Mouse (Mus musculus) spleen, postnatal 14 days (tissue): ENCODE data around the gene Vipr2.

Experiments used
- DNase-seq, 2 experiments: peaks; one replicate each; pipeline ENCODE4 v3.0.0; 2021 to 2022; ENCODE audit warnings: low spot score in 2 of 2

The Vipr2 gene

GRCm38 (mm10) chr12:116077074-116077854 lies at the start of gene Vipr2:
Gene Vipr2 (plus strand): TSS chr12:116077726.
- DNase-seq, result peak; percentile 12

- DNase-seq, result no peak
Measured at GRCm38 (mm10) chr12:116028095-116028494, 49.4 kb upstream of the Vipr2 start.

GRCm38 (mm10) chr12:116035346-116035745 lies 42.2 kb upstream of the Vipr2 start:
- no peak for DNase-seq

GRCm38 (mm10) chr12:116044785-116045184 lies 32.7 kb upstream of the Vipr2 start:
- DNase-seq, result no peak

- DNase-seq, result peak; percentile 83 to 91
Measured at GRCm38 (mm10) chr12:116047440-116048377, 29.8 kb upstream of the Vipr2 start, which contains the start of gene Zfp386. Gene Zfp386 (plus strand): TSS chr12:116047724.

GRCm38 (mm10) chr12:116048766-116049165 lies 28.8 kb upstream of the Vipr2 start:
- DNase-seq, result no peak

- no peak for DNase-seq
Measured at GRCm38 (mm10) chr12:116049236-116049635, 28.3 kb upstream of the Vipr2 start.

GRCm38 (mm10) chr12:116049701-116050100 lies 27.8 kb upstream of the Vipr2 start:
- no peak for DNase-seq

- no peak for DNase-seq
Measured at GRCm38 (mm10) chr12:116054342-116054741, 23.2 kb upstream of the Vipr2 start.

- no peak for DNase-seq
Measured at GRCm38 (mm10) chr12:116056112-116056511, 21.4 kb upstream of the Vipr2 start.

- no peak for DNase-seq
Measured at GRCm38 (mm10) chr12:116061561-116062193, 15.8 kb upstream of the Vipr2 start.

- DNase-seq, result no peak
Measured at GRCm38 (mm10) chr12:116062194-116062583, 15.3 kb upstream of the Vipr2 start.

- no peak for DNase-seq
Measured at GRCm38 (mm10) chr12:116063020-116063419, 14.5 kb upstream of the Vipr2 start.

- DNase-seq, result no peak
Measured at GRCm38 (mm10) chr12:116071023-116071422, 6.5 kb upstream of the Vipr2 start.

GRCm38 (mm10) chr12:116077855-116078366 lies 385 bp downstream of the Vipr2 start:
- DNase-seq, result no peak

GRCm38 (mm10) chr12:116083125-116083524 lies 5.6 kb downstream of the Vipr2 start:
- no peak for DNase-seq

GRCm38 (mm10) chr12:116084294-116084693 lies 6.8 kb downstream of the Vipr2 start:
- no peak for DNase-seq

- DNase-seq, result no peak
Measured at GRCm38 (mm10) chr12:116086951-116087600, 9.6 kb downstream of the Vipr2 start.

GRCm38 (mm10) chr12:116089836-116090235 lies 12.3 kb downstream of the Vipr2 start:
- no peak for DNase-seq

- DNase-seq, result no peak
Measured at GRCm38 (mm10) chr12:116094765-116095555, 17.4 kb downstream of the Vipr2 start.
